Mouse (Mus musculus) thymus, postnatal 25 days (tissue): ENCODE results near the gene Lpar3.

Source experiments
- DNase-seq: peaks from one replicate; pipeline ENCODE4 v3.0.0; 2022

Gene Lpar3

DNA sequence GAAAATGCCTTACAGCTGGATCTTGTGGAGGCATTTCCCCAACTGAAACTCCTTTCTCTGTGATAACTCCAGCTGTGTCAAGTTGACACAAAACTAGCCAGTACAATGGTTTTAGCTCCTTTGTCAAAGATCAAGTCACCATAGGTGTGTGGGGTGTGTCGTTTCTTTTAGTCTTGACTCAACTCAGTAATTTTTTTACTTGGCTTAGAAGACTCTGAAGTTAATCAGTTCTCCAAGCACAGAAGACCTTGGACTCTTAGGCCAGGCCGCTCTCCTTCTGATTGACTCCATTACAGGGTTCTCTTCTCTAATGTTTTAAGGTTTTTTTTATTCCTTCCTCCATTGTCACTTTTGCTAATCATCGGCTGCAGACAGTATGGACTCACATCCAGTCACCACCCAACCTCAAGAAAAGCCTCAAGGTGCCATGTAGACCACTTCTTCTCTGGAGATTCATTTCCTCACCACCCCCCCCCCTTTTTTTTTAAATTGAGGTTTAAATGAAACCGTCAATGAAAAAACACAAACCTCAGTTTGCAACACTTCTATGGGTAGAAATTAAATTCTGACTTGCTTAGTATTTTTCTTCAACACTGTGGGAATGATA, 9.5 kb upstream of the Lpar3 start:
- no peak for DNase-seq

DNA sequence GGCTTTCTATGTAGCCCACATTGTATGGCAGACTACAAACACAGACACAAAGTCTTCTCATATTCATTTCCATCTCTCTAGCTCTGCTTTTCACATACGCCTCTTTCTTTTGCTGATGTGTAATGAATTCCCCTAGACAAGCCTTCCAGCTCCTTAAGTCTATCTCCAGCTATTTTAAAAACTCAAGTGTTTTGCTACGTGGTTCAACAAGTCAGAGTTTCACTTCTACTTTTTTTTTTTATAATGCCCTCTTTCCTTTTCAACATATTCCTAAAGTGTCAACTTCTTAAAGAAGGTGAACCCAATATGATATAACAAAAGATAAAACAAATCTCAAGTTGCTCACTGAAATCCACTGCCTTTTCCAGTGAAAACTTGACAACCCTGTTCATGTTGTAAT, 8.8 kb upstream of the Lpar3 start:
- DNase-seq = no peak

DNA sequence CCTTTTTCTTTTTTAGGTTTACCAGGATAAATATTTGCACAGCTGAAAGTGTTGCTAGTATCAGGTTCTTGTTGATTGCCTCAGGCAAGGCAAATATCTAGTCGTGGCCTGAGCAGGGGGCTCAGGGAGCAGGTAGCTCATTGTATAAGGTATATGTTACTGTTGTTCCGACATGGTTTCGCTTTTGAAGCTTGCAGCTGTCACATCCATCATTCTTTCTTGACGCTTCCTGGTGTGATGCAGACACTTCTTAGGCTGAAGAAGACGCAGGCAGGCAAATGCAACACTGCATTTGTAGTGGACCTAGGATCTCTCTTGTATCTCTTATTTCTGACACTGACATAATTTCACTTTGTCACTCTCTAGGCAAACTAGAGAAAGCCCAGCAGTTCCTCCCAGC, 7.4 kb upstream of the Lpar3 start:
- DNase-seq = no peak

DNA sequence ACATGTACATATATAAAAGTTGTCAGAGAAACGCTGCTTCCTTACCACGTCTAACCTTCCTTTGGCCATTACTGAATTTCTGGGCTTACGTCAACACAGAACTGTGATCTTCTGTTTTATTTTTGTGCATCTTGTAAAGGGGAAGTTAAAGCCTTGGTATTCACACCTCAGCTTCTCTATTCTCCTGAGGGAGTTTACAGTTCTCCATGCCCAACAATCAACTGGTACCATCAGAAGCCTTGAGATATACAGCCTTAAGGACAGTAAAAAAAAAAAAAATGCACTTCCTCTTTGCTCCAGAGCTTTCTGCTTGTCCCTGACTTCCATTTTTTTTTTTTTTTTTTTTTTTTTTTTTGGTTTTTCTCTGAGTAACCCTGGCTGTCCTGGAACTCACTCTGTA, 4.2 kb upstream of the Lpar3 start:
- DNase-seq = no peak

DNA sequence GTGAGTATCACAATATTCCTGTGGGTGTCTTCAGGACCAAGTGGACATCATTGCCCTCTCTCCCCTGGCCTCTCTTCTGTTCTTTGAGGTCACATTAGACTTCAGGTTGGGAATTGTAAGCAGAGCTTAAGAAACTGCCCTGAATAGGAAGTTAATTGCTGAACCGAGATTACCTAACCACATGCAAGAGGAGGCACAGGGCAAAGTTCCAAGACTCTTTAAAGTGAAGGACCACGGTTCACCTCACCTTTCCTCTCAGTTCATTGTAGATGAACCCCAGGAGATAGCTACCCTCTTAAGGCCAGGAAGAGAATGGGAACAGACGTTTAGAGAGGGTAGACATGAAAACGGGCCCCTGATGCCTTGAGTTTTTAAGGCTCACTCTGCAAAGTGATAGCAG, 3.5 kb downstream of the Lpar3 start:
- no peak for DNase-seq

DNA sequence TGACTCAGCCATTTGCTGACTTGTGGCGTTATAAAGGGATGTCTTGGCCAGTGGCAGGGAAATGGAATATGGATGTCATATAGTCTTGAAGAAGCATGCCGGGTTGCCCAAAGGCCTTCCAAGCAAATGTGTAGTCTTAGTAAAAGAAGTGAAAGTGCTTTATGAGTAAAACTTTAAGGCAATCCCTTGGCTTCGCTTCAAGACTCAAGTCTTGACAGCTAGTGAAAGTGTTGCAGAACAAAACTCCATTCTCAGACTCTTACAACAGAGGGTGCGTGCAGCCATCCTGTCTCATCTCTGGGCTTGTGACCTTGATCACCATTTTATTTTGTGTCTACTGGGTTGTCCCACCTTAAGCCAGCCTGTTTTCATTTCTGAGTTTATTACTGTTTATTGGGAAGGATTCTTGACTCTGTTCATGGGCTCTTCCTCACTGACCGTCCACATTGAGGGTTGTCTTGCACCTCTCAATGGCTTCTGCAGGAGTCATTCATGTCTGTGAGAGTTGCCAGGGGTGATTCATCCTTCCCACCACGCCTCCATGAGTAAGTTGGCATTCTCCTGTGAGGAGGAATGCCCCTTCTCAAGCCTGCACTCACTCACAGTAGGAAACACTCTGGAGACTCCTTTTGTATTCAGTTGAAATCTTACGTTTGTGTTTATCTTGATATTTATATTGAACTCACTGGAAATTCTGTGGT, 4.4 kb downstream of the Lpar3 start:
- DNase-seq = no peak

DNA sequence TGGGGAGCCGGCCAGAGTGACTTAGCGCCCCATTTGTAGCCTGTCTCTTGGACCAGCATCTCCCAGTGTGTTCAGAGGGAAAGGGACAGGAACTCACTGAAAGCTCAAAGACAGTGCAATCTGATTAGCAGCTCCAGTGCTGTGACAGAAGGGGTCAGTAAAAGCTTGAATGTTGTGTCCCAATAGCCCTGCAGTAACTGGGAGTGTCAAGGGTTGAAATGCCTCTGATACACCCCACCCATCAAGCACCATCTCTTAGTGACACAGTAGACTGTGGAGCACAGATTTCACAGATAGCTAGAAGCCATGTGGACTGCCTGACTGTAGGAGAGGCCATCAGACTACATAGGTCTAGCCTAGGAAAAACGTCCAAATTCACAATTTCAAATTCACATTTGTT, 6.7 kb downstream of the Lpar3 start:
- DNase-seq = no peak

DNA sequence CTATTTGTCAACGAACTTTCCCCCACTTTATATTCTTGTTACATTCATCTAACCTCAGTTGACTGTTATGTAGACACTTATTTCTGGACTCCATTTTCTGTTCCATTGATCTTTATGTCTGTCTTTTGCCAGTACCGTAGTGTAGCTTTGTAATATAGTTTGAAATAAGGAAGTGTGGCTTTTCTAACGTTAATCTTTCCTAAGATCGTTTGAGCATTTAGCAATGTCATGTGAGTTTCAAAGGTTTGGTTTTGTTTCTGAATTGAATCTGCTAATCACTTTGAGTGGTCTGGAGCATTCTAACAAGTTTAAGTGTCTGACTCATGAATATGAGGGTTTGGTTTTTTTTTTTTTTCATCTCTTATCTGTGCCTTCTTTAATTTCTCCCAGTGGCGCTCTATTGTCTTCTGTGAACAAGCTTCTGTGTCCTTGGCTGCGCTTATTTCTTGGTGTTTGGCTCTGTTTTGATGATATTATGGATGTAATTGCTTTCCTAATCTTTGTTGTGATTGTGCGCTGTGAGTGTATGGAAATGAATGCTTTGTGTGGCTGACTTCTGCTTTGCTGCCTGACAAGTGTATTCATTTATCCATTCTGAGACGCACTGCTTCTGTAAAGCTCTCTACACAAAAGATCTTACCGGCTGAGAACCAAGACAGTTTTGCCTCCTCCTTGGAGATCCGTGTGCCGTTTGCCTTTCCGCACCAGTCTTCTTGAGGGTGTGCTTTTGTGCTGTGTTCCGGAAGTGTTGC, 8.0 kb downstream of the Lpar3 start:
- DNase-seq = no peak

DNA sequence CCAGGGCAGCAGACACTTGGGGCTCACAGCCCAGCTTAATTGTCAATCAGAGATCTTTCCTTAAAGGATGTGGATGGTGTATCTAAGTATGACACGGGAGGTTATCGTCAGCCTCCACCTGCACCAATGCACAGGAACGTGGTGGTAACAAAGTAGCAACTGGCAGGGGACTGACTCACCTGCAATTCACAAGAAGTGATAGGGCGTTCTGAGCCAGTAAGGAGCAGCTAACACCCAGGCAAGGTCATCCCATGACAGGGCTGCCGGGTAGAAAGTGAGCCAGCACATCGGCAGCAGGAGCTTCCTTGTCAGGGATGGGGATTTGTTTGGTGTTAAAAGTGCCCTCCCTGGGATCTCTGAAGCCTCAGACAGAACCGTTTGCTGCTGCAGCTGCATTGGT, 11.9 kb downstream of the Lpar3 start:
- DNase-seq = no peak

DNA sequence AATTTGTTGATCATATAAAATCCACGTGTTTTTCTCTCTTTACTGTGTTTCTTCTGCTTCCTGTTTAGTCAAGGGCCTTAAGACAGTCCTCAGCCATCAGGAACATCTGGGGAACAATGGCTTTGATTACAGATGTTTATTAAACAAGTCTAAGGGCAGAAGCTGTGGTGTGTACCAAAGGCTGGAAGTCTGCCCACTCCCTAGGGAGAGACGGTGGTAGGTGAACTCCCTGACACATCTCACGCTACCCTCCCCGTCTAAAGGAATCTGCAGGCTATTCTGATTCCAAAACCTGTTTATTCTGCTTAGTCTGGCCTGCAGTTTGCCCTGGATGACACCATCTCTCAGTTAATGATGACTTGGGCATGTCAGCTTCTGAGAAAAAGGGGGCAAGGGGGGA, 13.0 kb downstream of the Lpar3 start:
- DNase-seq = no peak

DNA sequence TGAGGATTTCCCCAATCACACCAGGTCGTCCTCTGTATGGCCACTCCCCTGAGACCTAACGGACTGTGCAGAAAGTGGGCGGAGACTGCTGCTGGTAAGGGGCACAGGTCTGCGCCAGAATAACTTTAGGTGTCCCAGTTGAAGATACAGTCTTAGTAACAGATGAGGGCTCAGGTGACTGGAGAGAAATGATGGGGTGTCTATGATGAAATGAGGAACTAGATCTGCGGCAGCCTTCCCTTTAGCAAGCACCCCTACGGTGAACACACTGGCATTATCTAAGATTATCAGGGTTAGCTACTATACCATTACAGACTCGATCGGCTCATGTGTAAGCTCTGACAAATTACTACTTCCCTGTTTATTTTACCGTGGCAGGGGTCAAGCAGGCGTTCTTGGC, 13.8 kb downstream of the Lpar3 start:
- no peak for DNase-seq

DNA sequence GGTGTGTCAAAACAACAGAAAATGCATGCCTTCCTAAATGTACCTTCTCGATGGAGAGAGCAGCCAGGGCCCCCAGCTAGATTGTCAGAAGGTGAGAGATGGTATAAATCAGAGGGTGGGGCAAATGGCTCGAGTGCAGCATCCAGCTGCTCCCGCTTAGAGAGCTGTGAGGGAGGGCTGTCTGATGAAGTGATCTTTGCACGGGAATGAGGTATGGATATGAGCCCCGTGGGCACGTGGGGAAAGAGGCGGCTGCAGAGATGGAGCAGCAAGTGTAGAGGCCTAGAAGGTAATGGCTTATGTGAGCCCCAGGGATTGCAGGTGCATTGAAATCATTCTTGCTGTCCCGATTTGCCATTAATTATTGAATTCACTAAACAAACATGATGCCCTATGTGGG, 15.5 kb downstream of the Lpar3 start:
- no peak for DNase-seq

DNA sequence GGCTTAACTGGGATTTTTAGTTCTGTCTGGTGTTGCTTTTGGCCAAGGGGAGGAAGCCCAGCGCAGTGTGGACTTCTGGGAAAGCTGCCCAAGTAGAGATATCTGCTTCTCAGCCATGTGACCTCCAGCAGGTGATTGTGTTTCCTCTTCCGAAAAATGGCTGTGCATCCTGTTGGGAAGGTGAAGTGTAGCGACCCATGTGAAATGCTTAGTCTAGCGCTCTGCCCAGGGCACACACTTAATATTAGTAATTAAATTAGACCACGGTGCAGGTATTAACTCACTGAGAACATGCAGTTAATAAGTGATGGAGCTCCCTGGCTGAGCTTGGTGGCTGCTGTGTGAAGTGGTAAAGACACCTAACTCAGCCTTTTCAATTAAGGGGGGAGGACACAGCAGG, 16.9 kb downstream of the Lpar3 start:
- no peak for DNase-seq

DNA sequence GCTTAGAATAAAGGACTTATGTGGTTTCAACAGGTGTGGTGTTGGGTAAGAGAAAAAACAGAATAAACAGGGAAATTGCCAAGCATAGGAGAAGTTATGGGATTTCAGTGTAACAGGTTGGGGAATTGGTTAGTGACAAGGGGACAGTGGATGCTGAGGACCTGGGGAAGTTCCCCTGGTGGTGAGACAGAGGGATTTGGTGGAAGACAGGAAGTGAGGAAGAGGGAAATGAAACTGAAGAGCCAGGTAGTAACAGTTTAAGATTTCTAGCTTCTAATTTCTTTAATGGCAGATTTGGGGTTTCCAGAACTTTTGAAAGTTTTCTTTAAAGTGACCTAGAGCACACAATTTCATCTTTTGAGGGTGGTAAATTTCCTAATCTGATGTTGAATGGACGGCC, 23.9 kb downstream of the Lpar3 start:
- no peak for DNase-seq

DNA sequence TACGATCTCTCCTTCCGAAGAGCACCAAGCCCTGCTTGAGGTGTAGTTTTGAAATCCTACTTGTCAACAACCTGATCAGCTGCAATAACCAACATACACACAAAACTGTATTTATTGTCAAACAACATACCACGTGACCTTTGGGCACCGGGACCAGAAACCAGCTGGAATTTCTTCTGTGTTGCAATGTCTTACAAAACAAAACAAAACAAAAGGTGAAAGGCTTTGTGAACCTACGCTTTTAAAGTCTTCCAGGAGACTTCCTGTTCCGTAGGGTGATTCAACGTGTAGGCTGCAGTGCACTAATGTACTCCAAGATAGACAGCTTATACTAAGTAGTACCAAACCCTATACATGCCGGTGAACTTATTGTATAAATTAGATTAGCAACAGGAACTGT, 25.8 kb downstream of the Lpar3 start:
- no peak for DNase-seq

DNA sequence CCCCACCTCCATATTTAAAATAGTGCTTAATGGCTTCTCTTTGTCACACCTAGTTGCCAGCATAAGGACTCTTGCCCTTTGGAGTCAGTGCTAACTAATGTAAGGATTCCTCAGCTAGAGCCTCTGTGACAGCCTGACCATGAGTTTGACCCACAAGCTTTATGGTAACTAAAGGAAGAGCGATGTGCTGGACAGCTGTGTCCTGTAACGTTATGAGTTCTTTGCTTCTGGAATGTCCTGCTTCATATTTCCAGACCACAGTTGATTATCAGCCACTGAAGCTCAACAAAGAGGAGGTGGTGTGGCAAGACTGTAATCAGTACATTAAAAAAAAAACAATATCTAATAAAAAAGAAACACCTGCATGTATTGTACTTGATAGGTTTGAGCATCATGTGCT, 26.2 kb downstream of the Lpar3 start:
- no peak for DNase-seq

DNA sequence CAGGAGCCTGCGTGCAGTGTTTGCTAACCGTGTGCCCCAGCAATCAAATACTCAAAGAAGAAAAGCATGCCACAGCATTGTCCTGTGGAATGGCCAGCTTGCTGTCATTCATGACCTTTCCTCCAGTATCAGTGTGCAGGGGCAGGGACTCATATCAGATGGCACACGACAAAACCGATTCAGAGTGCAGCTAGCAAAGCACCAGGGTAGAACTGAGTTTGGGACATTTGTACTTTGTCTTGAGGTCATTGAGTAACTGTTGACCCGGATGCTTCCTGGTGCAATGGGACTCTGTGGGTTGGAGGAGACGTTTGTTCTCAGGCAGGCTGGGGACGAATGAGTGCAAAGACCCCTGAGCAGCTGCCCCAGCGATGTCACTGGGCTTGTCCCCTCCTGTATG, 29.1 kb downstream of the Lpar3 start:
- no peak for DNase-seq

DNA sequence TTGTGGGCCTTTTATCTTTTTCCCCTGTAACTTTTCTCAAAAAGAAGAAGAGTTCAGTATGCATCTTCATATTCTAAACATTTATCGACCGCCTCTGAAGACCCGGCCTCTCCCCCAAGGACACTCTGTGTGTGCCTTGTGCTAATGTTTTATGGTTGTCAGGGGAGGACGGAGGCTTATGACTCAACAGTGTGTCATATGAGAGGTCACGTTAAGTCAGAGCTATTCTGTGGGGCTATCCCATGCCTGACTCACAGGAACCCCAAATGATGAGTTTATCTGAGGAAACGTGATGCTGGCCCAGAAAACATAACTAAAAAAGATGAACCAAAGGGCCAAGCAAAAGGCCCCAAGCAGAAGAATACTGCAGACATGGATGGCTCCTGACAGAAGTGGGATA, 31.0 kb downstream of the Lpar3 start:
- no peak for DNase-seq

DNA sequence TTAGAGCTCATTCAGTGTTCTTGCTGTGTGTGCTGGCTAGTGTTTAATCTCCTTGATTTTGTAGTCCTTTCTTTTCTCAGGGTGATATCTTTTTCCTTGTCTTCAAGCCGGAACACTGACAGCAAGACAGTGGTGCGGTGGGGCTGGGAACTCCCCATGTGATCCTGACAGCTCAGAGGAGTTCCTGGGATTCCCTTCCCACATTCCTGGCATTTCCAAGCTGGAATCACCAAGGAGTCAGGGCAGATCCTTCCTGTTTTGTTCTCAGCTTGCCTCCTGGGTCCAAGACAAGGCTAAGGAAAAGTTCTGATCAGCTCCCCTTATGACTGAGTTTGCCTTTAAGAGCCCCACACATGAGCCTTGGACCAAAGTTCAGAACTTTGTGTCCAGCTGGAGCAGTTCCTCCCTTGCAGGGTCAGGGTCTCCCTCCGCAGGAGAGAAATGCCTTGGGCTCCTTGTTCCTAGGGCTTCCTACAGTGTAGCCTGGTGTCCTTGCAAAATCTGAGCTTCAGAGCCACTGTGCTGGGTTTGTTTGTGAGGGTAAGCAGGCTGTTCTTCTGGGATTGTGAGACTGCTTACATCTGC, 33.1 kb downstream of the Lpar3 start:
- DNase-seq = no peak

DNA sequence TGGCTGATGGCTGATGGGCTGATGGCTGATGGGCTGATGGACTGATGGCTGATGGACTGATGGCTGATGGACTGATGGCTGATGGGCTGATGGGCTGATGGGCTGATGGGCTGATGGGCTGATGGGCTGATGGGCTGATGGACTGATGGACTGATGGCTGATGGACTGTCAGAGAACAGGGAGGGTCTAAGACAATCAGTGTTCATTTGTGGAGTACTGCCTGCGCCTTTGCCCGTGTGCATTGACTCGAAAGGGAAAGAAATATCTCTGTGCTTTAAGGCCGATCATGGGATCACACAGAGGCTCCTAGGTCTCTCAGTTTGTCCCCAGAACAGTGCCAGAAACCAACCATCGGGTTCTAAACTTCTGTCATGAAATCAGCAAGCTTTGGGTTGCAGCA, 34.4 kb downstream of the Lpar3 start:
- no peak for DNase-seq

DNA sequence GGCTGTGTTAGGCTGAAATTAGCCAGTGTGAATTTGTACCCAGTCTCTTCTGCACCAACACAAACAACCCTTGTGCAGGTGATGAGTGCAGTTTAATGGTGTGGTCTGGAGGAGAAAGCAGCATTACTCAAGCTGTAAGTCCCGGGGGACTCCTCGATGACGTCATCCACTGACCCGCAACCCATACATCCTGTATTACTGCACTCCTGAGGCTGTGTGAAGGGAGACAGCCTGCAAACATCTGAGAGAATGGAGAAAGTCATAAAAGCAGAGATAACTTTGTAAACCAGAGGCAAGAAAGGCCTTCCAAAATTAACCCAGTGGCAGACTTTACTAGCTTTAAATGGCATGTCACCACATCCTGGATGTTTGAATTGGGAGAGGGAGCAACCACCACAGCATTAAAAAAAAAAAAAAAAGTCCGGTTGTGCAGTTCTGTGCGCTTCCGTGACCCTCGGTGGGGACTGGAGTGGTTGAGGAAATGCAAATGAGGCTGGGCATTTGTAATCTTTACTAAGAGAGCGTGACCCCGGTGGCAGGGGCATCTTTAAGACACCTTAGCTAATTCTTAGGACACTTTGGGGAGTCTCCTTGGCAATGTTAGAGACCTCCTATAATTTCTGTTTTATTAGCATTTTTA, 36.8 kb downstream of the Lpar3 start:
- DNase-seq = no peak

DNA sequence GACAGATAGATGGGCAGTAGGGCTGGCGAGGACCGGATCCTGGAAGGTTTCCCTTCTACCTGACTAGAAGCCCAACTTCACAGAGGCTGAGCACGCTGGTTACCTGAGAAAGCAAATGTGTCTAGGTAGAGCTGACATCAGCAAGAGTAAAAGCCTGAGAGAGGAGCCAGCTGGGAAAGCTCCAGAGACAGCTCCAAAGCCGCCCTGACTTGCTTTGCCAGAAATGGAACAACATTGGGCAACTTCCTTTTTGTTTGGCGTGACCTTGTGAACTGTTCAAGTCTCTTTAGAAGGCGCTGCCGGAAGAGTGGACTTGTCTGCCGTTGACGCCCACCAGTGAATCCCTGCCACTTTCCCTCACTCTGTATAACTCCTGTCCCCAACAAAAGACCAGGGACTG, 39.4 kb downstream of the Lpar3 start:
- DNase-seq = no peak

DNA sequence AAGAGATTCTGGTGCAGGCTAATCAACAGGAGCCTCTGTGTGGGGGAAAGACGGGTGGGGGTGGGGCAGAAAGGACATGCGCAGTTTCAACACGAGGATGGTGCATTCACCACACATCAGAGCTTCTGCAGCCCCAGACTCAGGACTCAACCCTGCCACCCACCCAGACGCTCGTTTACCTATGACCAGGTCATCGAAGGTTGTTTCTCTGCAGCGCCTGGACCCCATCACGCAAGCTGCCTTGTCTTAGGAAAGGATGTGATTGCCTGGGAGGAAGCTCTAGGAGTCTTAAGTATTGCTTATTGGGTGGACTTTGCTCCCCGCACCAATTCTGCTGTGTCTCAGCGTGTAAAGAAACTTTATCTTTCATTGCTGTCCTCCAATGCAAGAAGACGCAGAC, 40.1 kb downstream of the Lpar3 start:
- DNase-seq = no peak

DNA sequence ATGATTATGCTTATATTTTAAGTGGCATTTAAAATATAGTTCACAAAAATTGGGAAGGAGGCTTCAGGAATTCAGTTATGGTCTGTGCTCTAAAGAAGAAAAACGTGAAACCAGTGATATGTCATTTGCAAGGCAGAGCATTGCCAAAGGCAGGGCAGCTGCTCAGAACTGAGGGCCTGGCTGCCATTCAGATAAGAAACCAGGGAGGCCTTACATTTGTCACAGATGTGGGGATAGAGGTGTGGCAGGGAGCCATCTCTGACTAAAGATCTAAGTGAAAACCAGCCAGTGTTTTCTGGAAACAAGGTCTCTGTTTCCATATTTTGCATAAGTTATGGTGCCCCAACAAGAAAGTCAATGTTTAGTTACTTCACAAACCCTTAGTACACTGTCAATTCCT, 41.8 kb downstream of the Lpar3 start:
- DNase-seq = no peak
